Mouse (Mus musculus): ENCODE results near the gene 9430015G10Rik. TPM values are rescaled to one million over a fixed set of nuclear protein-coding genes. Genes with fewer than 3 reads are reported as not detected.

9430015G10Rik gene
- polyA plus RNA-seq (2012; rRNA removed): 58.0 and 88.7 TPM in 2 replicates

GRCm38 (mm10) chr4:156109570-156110331 is at the start of gene 9430015G10Rik:
9430015G10Rik (plus strand) TSS chr4:156109982.

GRCm38 (mm10) chr4:156130436-156130835 is 20.7 kb downstream of the 9430015G10Rik start, which contains the start of gene Rnf223:
Rnf223 (plus strand) TSS chr4:156130513.

Other genes starting within 250 kb of the 9430015G10Rik start
- 0.34 and 0.48 TPM in 2 replicates for gene Tas1r3, start 246.6 kb upstream of the 9430015G10Rik start, polyA plus RNA-seq (2012; rRNA removed)
- 8.5 and 16.8 TPM in 2 replicates for gene Cptp, start 240.5 kb upstream of the 9430015G10Rik start, polyA plus RNA-seq (2012; rRNA removed)
- gene Ints11, start 240.4 kb upstream of the 9430015G10Rik start, polyA plus RNA-seq (2012; rRNA removed): 60.0 and 67.2 TPM in 2 replicates
- gene Pusl1, start 218.2 kb upstream of the 9430015G10Rik start, polyA plus RNA-seq (2012; rRNA removed): 58.7 and 62.5 TPM in 2 replicates
- gene Acap3, start 218.2 kb upstream of the 9430015G10Rik start, polyA plus RNA-seq (2012; rRNA removed): 44.4 and 50.6 TPM in 2 replicates
- gene Ube2j2, start 166.2 kb upstream of the 9430015G10Rik start, polyA plus RNA-seq (2012; rRNA removed): 112 and 120 TPM in 2 replicates
- gene C1qtnf12, start 147.7 kb upstream of the 9430015G10Rik start, polyA plus RNA-seq (2012; rRNA removed): 14.8 and 17.7 TPM in 2 replicates
- gene B3galt6, start 117.3 kb upstream of the 9430015G10Rik start, polyA plus RNA-seq (2012; rRNA removed): 8.5 and 10.3 TPM in 2 replicates
- gene Sdf4, start 117.1 kb upstream of the 9430015G10Rik start, polyA plus RNA-seq (2012; rRNA removed): 76.6 and 90.7 TPM in 2 replicates
- gene Tnfrsf4, start 96.1 kb upstream of the 9430015G10Rik start, polyA plus RNA-seq (2012; rRNA removed): 4.2 and 4.4 TPM in 2 replicates
- 0.06 and 0.16 TPM in 2 replicates for gene Tnfrsf18, start 83.8 kb upstream of the 9430015G10Rik start, polyA plus RNA-seq (2012; rRNA removed)
- gene Ttll10, start 50.6 kb upstream of the 9430015G10Rik start, polyA plus RNA-seq (2012; rRNA removed): 0.24 and 0.45 TPM in 2 replicates
- gene Rnf223, start 20.5 kb downstream of the 9430015G10Rik start, polyA plus RNA-seq (2012; rRNA removed): 2.9 and 4.2 TPM in 2 replicates
- gene Agrn, start 87.5 kb downstream of the 9430015G10Rik start, polyA plus RNA-seq (2012; rRNA removed): 227 and 301 TPM in 2 replicates
- 1.0 and 1.2 TPM in 2 replicates for gene Isg15, start 90.8 kb downstream of the 9430015G10Rik start, polyA plus RNA-seq (2012; rRNA removed)
- 5.1 and 8.3 TPM in 2 replicates for gene AW011738, start 93.3 kb downstream of the 9430015G10Rik start, polyA plus RNA-seq (2012; rRNA removed)
- 0.80 and 0.85 TPM in 2 replicates for gene Perm1, start 105.9 kb downstream of the 9430015G10Rik start, polyA plus RNA-seq (2012; rRNA removed)
- gene Plekhn1, start 124.9 kb downstream of the 9430015G10Rik start, polyA plus RNA-seq (2012; rRNA removed): 53.9 and 68.3 TPM in 2 replicates
- 115 and 144 TPM in 2 replicates for gene Noc2l, start 126.0 kb downstream of the 9430015G10Rik start, polyA plus RNA-seq (2012; rRNA removed)
- 5.3 and 5.9 TPM in 2 replicates for gene Samd11, start 145.7 kb downstream of the 9430015G10Rik start, polyA plus RNA-seq (2012; rRNA removed)
- gene Vmn2r-ps159, start 221.1 kb downstream of the 9430015G10Rik start, polyA plus RNA-seq (2012; rRNA removed): not detected in 2 replicates

All from central nervous system, embryonic 11.5 days (tissue).